Mouse (Mus musculus) MEL (cell line): ENCODE measurements at regions not wholly inside any gene's neighbourhood (a gene's known extent, or its start where the extent isn't known, plus 50 kb on each side); places are given as distances from the start of the nearest gene placed in this dataset.

ENCODE experiments used
- BHLHE40 ChIP-seq: IDR thresholded peaks from 2 replicates; pipeline ENCODE4 v1.6.1; 2012; ENCODE audit warnings: low read depth, mild to moderate bottlenecking, inconsistent platforms, low read length, improper control_type of control experiment, borderline replicate concordance
- CTCF ChIP-seq, 3 experiments: IDR thresholded peaks in 2 of 3; conservative IDR thresholded peaks in 1 of 3; 2 replicates each; pipeline ENCODE4 v1.5.1; 2011 to 2012; ENCODE audit warnings: low read length in 3 of 3, low read depth in 2 of 3, mild to moderate bottlenecking in 2 of 3, improper control_type of control experiment in 1 of 3, inconsistent platforms in 1 of 3, mixed read lengths in 1 of 3, moderate library complexity in 1 of 3; ENCODE audit not compliant: control insufficient read depth in 1 of 3, insufficient read depth in 1 of 3, poor library complexity in 1 of 3, severe bottlenecking in 1 of 3
- HCFC1 ChIP-seq: IDR thresholded peaks from 2 replicates; pipeline ENCODE4 v1.6.1; 2012; ENCODE audit warnings: low read depth, mild to moderate bottlenecking, inconsistent platforms, low read length, improper control_type of control experiment, moderate library complexity
- MAFK ChIP-seq: IDR thresholded peaks from 2 replicates; pipeline ENCODE4 v1.6.1; 2011; ENCODE audit warnings: low read depth, mild to moderate bottlenecking, low read length, improper control_type of control experiment, borderline replicate concordance
- MXI1 ChIP-seq: IDR thresholded peaks from 2 replicates; pipeline ENCODE4 v1.6.1; 2011; ENCODE audit warnings: mild to moderate bottlenecking, low read depth, low read length, improper control_type of control experiment
- MYB ChIP-seq: IDR thresholded peaks from 2 replicates; pipeline ENCODE4 v1.6.1; 2011; ENCODE audit warnings: mild to moderate bottlenecking, low read depth, low read length, improper control_type of control experiment
- POLR2A ChIP-seq, 2 experiments: IDR thresholded peaks; 2 replicates each; pipeline ENCODE4 v1.6.1; 2011 to 2012; ENCODE audit warnings: low read length in 2 of 2, mild to moderate bottlenecking in 2 of 2, control low read depth in 1 of 2, improper control_type of control experiment in 1 of 2, low read depth in 1 of 2, moderate library complexity in 1 of 2; ENCODE audit not compliant: control insufficient read depth in 1 of 2, insufficient read depth in 1 of 2, poor library complexity in 1 of 2
- POLR2AphosphoS2 ChIP-seq: IDR thresholded peaks from 2 replicates; pipeline ENCODE4 v1.6.1; 2011; ENCODE audit warnings: low read length, improper control_type of control experiment
- ZKSCAN1 ChIP-seq: IDR thresholded peaks from 2 replicates; pipeline ENCODE4 v1.6.1; 2012; ENCODE audit warnings: low read depth, mild to moderate bottlenecking, inconsistent platforms, low read length, improper control_type of control experiment, moderate library complexity
- ZNF384 ChIP-seq: IDR thresholded peaks from 2 replicates; pipeline ENCODE4 v1.6.1; 2012; ENCODE audit warnings: low read depth, mild to moderate bottlenecking, inconsistent platforms, low read length, improper control_type of control experiment

DNA sequence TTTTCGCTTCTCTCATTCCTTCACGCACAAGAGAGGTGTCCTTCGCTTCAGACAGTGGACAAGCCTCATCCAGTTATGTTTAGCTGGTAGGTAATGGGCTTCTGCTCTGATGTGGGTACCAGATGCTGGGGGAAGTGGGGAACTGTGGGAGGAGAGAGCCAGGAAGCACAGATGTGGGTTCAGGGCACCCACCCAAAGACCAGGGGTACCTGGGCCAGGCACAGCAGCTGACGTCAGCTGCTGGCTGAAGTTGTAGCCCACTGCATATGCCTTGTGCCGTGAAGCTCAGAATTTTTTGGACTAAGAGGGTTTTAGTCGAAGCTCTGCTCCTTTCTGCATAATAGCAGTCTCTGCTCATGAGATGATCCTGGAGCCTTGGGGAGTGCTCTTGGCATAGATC is 56.5 kb upstream of the Adamts2 start:
- TF ChIP-seq CTCF (IDR thresholded peaks at IDR 0.05 in 2 of 3, conservative IDR thresholded peaks at IDR 0.05 in 1 of 3; ENCODE audit: control insufficient read depth in 1 of 3, insufficient read depth in 1 of 3, low read depth in 2 of 3, low read length in 3 of 3, poor library complexity in 1 of 3, severe bottlenecking in 1 of 3), result no peak
- no peak for TF ChIP-seq POLR2AphosphoS2
- no peak for TF ChIP-seq MYB
- no peak for TF ChIP-seq BHLHE40
- TF ChIP-seq ZNF384, result no peak
- TF ChIP-seq MXI1, result no peak
- TF ChIP-seq POLR2A (IDR thresholded peaks at IDR 0.05; ENCODE audit: control insufficient read depth in 1 of 2, insufficient read depth in 1 of 2, low read depth in 1 of 2, low read length in 2 of 2, poor library complexity in 1 of 2), result no peak
- TF ChIP-seq ZKSCAN1, result no peak
- TF ChIP-seq HCFC1, result no peak
- no peak for TF ChIP-seq MAFK
